Mouse (Mus musculus) C2C12 (cell line): ENCODE measurements around the gene Fxyd5. TPM values are rescaled to one million over a fixed set of nuclear protein-coding genes. Genes with fewer than 3 reads are reported as not detected.

Experiments used
- H3K27me3 ChIP-seq: one replicate; pipeline ENCODE4 v1.6.1; 2011; ENCODE audit not compliant: control insufficient read depth, insufficient read depth, insufficient read length
- H3K36me3 ChIP-seq: one replicate; pipeline ENCODE4 v1.6.1; 2011; ENCODE audit not compliant: control insufficient read depth, insufficient read depth
- H3K4me3 ChIP-seq: one replicate; pipeline ENCODE4 v1.5.1; 2011; ENCODE audit warnings: mild to moderate bottlenecking, control low read depth; ENCODE audit not compliant: poor library complexity, insufficient read depth, severe bottlenecking
- H3K79me2 ChIP-seq: one replicate; pipeline ENCODE4 v1.6.1; 2011; ENCODE audit not compliant: control insufficient read depth, insufficient read depth
- H3K79me3 ChIP-seq: one replicate; pipeline ENCODE4 v1.6.1; 2011; ENCODE audit warnings: low read depth, control low read depth
- H3ac ChIP-seq: one replicate; pipeline ENCODE3; 2011; ENCODE audit warnings: low read depth; ENCODE audit not compliant: control insufficient read depth, insufficient read length
- CEBPB ChIP-seq: IDR thresholded peaks from one replicate; pipeline ENCODE4 v1.6.1; 2011; ENCODE audit warnings: low read depth, mild to moderate bottlenecking, control low read depth, moderate library complexity
- CTCF ChIP-seq: IDR thresholded peaks from one replicate; pipeline ENCODE4 v1.5.1; 2011; ENCODE audit not compliant: control insufficient read depth, insufficient read depth, insufficient read length
- FOSL1 ChIP-seq: IDR thresholded peaks from one replicate; pipeline ENCODE4 v1.8.0; 2011; ENCODE audit warnings: mild to moderate bottlenecking, low read length; ENCODE audit not compliant: poor library complexity, insufficient read depth, severe bottlenecking
- MAX ChIP-seq: IDR thresholded peaks from one replicate; pipeline ENCODE4 v1.6.1; 2011; ENCODE audit warnings: mild to moderate bottlenecking, control low read depth
- MYOD1 ChIP-seq: IDR thresholded peaks from one replicate; pipeline ENCODE4 v1.6.1; 2011; ENCODE audit warnings: low read depth; ENCODE audit not compliant: control insufficient read depth, insufficient read length
- MYOG ChIP-seq: IDR thresholded peaks from one replicate; pipeline ENCODE4 v1.6.1; 2011; ENCODE audit not compliant: control insufficient read depth, insufficient read length; ENCODE audit errors: extremely low read depth
- USF1 ChIP-seq: IDR thresholded peaks from one replicate; pipeline ENCODE4 v1.6.1; 2011; ENCODE audit warnings: low read depth, mild to moderate bottlenecking, control low read depth, moderate library complexity
- polyA plus RNA-seq: library from polyadenylated mRNA; unstranded; fragments of >200 nt; fragmentation: generic; extraction: Trizol; gene quantifications from one replicate; pipeline ENCODE4 v1.2.1, GENCODE M21; 2012; ENCODE audit warnings: missing spikeins

Gene Fxyd5
- polyA plus RNA-seq, 1 experiment = 103 TPM

DNA sequence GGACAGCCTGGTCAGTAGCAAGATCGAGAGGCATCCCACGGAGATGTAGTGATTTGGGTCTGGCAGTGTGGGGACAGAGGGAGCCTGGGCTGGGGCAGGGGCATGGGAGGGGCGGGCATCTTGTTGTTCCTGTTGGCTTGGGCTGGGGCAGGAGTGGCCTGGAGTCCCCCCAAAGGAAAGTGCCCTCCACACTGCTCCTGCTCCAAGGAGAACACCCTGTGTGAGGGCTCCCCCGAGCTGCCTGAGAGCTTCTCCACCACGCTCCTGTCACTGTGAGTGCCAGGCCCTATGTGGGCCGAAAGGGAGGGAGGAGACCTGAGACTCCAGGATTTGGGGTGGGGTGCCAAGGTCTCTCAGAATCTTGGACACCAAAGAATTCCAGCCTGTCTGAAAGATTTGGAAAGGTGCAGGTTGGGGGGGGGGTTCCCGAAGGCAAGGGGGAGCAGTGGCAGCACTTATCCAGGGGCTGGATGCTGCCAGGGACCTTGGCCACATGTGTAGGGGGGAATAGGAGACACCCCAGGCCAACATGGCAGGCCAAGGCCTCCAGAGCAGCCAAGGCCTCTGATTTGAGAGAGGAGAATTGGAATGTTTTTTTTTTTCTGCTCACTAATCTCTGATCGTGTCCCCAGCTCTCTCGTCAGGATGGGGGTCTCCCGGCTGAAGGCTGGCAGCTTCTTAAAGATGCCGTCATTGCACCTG is 17.8 kb upstream of the Fxyd5 start:
- H3ac ChIP-seq = no peak overlapping the region
- no peaks in the 10 kb centered on the region for H3K79me3 ChIP-seq
- H3K79me2 ChIP-seq = no peaks in the 10 kb centered on the region
- peaks cover 3% of the 10 kb centered on the region for H3K27me3 ChIP-seq
- H3K4me3 ChIP-seq = no peak overlapping the region
- TF ChIP-seq MYOG = no peak
- no peak for TF ChIP-seq USF1
- no peak for TF ChIP-seq CEBPB
- TF ChIP-seq CTCF = no peak
- no peak for TF ChIP-seq FOSL1
- no peak for TF ChIP-seq MYOD1
- TF ChIP-seq MAX = no peak
- no peaks in the 10 kb centered on the region for H3K36me3 ChIP-seq

DNA sequence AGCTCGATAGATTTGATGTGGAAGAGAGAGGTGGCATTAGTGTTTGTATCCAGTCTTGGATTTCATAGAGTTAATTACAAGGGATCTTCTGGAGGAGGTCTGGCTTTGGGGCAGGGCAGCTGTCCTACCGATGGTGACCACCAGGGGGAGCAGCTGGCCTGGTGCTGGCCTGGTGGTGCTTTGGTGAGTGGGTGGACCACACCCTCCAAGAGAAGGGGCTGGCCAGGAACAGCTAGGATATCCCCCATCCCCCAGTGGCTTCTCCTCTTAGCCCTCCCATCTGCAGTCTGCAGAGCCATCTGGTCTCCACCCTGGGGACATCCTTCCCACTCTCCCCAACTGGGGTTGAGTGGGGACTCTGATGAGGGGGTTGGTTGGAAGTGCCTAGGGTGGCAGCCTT is 16.8 kb upstream of the Fxyd5 start, which contains the start of gene Lgi4:
Gene Lgi4 (plus strand): TSS at position 235 of the 400 bp plus-strand sequence.
- Histone ChIP-seq H3K4me3 (no peak within 1 kb of the TSS), H3K36me3 (no peaks in the 10 kb centered on the region), H3K79me2 (no peaks in the 10 kb centered on the region), H3K27me3 (peaks cover 3% of the 10 kb centered on the region), H3ac (no peak within 1 kb of the TSS), H3K79me3 (no peaks in the 10 kb centered on the region)
- TF ChIP-seq USF1 (no peak), MAX (no peak), CTCF (peak; percentile 88), MYOD1 (no peak)

DNA sequence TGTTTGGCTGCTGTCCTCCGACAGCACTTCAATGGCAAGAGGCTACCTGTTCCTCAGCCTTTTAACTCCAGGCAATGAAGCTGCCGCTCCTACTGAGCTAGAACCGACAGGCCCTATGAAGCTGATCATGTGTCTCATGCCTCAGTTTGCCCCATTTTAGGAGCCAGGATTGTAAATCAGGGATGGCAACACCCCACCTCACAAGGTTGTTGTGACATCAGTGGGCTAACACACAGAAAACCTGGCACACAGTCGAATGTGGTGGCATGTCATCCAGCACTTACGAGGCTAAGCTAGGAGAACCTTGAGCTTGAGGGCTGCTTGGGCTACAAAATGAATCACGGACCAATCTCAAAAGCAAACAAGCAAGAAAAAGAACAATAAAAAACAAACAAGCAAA is 15.9 kb upstream of the Fxyd5 start:
- Histone ChIP-seq H3K36me3 (no peaks in the 10 kb centered on the region), H3K79me2 (no peaks in the 10 kb centered on the region), H3K27me3 (peaks cover 3% of the 10 kb centered on the region), H3K4me3 (no peak overlapping the region), H3ac (no peak overlapping the region), H3K79me3 (no peaks in the 10 kb centered on the region)
- TF ChIP-seq USF1 = no peak
- no peak for TF ChIP-seq CTCF
- no peak for TF ChIP-seq FOSL1
- no peak for TF ChIP-seq MYOG
- no peak for TF ChIP-seq CEBPB
- TF ChIP-seq MAX = no peak
- TF ChIP-seq MYOD1 = no peak

DNA sequence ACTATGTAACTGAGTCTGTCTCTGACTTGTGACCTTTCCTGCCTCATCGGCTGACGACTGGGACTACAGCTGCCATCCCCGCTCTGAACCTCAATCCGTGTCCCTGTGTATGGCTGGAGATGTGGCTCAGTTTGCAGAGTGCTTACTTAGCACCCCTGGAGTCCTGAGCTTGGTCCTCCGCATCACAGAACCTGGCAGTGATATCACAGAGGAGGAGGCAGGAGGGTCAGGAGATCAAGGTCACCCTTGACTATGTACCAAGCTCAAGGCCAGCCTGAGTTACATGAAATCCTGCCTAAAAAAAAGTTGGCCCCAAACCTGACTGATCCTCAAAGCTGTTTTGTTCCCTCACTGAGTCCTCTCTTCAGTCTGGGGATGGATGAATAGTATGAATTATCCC is 15.4 kb upstream of the Fxyd5 start:
- Histone ChIP-seq H3K27me3 (peaks cover 3% of the 10 kb centered on the region), H3K4me3 (no peak overlapping the region), H3K36me3 (no peaks in the 10 kb centered on the region), H3ac (no peak overlapping the region), H3K79me3 (no peaks in the 10 kb centered on the region), H3K79me2 (no peaks in the 10 kb centered on the region)
- no peak for TF ChIP-seq MYOD1
- no peak for TF ChIP-seq CTCF
- TF ChIP-seq MAX = no peak
- no peak for TF ChIP-seq USF1
- TF ChIP-seq CEBPB = no peak
- TF ChIP-seq FOSL1 = no peak
- TF ChIP-seq MYOG = no peak

DNA sequence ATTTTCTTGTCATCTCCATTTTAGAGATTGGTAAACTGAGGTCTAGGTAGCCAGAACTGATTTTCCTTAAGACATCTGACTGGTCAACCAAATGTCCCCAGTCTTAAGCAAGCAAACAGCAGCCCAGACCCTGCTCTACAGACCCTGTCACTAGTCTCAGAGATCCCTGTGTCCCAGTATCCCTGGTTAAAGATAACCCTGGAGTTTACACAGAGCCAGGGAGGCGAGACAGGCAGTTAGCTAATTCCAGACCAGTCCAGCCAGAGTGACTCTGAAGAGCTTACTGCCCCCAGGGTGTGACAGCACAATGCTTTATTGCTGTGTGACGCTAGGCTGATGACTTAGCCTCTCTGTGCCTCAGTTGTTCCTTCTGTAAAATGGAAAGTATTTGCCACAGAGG is 14.8 kb upstream of the Fxyd5 start, which contains the start of gene Fxyd1:
Gene Fxyd1 (minus strand): TSS at position 129 of the 400 bp plus-strand sequence.
- Histone ChIP-seq H3K79me3 (no peaks in the 10 kb centered on the region), H3K4me3 (no peak within 1 kb of the TSS), H3K79me2 (no peaks in the 10 kb centered on the region), H3K36me3 (no peaks in the 10 kb centered on the region), H3K27me3 (peaks cover 3% of the 10 kb centered on the region), H3ac (no peak within 1 kb of the TSS)
- TF ChIP-seq CTCF = no peak
- no peak for TF ChIP-seq MYOD1
- TF ChIP-seq MAX = no peak
- TF ChIP-seq FOSL1 = no peak
- no peak for TF ChIP-seq USF1
- no peak for TF ChIP-seq CEBPB

DNA sequence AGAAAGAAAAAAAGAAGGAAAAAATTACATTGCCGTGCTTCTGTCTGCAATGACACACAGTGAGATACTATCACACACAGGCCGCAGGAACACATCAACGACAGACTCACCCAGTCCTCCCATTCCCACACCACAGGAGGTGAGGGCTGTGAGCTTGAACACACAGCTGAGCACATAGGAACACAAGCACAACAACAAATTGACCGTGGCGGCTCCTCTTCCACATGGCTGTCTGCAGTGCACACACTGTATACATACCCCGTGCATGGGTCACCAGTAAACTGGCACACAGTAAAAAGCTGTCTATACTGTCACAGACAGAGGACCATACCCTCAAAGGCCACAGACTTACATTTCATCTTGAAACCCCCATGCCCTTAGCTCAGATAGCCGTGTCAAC is 14.2 kb upstream of the Fxyd5 start:
- Histone ChIP-seq H3K79me3 (no peaks in the 10 kb centered on the region), H3K36me3 (no peaks in the 10 kb centered on the region), H3K4me3 (no peak overlapping the region), H3K79me2 (no peaks in the 10 kb centered on the region), H3ac (no peak overlapping the region), H3K27me3 (peaks cover 3% of the 10 kb centered on the region)
- no peak for TF ChIP-seq CEBPB
- no peak for TF ChIP-seq MAX
- no peak for TF ChIP-seq MYOD1
- TF ChIP-seq FOSL1 = no peak
- TF ChIP-seq USF1 = no peak
- no peak for TF ChIP-seq MYOG
- TF ChIP-seq CTCF = no peak
